Mouse (Mus musculus) kidney, postnatal 14 days (tissue): Measurements from ENCODE around the gene Nudt22.

Experiments
- DNase-seq: peaks from one replicate; pipeline ENCODE4 v3.0.0; 2022; ENCODE audit warnings: mixed read lengths

Gene Nudt22

GRCm38 (mm10) chr19:6947742-6948141 is 48.2 kb downstream of the Nudt22 start:
- DNase-seq, result no peak

GRCm38 (mm10) chr19:6943709-6944108 is 52.2 kb downstream of the Nudt22 start:
- DNase-seq, result no peak
